Mouse (Mus musculus) right cerebral cortex, postnatal 4 days (tissue): ENCODE data around the gene Zfp13.
"Not testable (repeated sequence)": the region's sequence is repeated elsewhere in the genome, so short reads cannot be mapped to it uniquely, and the experiment has no call there.

Experiments
- DNase-seq: peaks from one replicate; pipeline ENCODE4 v3.0.0-alpha.2; 2022

The Zfp13 gene

GRCm38 (mm10) chr17:23598582-23599552 lies at the start of gene Zfp13:
TSS of gene Zfp13 (minus strand) at chr17:23599487.
- DNase-seq, result peak; percentile 63

GRCm38 (mm10) chr17:23645894-23646293 lies 46.6 kb upstream of the Zfp13 start:
- DNase-seq, result no peak

- no peak for DNase-seq
Measured at GRCm38 (mm10) chr17:23644613-23645495, 45.6 kb upstream of the Zfp13 start, which contains the start of gene Mmp25. TSS of gene Mmp25 (minus strand) at chr17:23645277.

GRCm38 (mm10) chr17:23631241-23631640 lies 32.0 kb upstream of the Zfp13 start:
- DNase-seq, result no peak

- peak; percentile 81 for DNase-seq
Measured at GRCm38 (mm10) chr17:23630195-23631020, 31.1 kb upstream of the Zfp13 start.

GRCm38 (mm10) chr17:23627813-23628212 lies 28.5 kb upstream of the Zfp13 start:
- no peak for DNase-seq

- DNase-seq, result no peak
Measured at GRCm38 (mm10) chr17:23620351-23620750, 21.1 kb upstream of the Zfp13 start.

GRCm38 (mm10) chr17:23617087-23617486 lies 17.8 kb upstream of the Zfp13 start:
- no peak for DNase-seq

- peak; percentile 51 for DNase-seq
Measured at GRCm38 (mm10) chr17:23610361-23610800, 11.1 kb upstream of the Zfp13 start.

GRCm38 (mm10) chr17:23609612-23610011 lies 10.3 kb upstream of the Zfp13 start:
- no peak for DNase-seq

GRCm38 (mm10) chr17:23605220-23605619 lies 5.9 kb upstream of the Zfp13 start:
- no peak for DNase-seq

GRCm38 (mm10) chr17:23604394-23604793 lies 5.1 kb upstream of the Zfp13 start:
- DNase-seq, result no peak

GRCm38 (mm10) chr17:23603542-23603941 lies 4.3 kb upstream of the Zfp13 start:
- no peak for DNase-seq

GRCm38 (mm10) chr17:23603077-23603476 lies 3.8 kb upstream of the Zfp13 start:
- DNase-seq, result peak; percentile 13

- DNase-seq, result no peak
Measured at GRCm38 (mm10) chr17:23601836-23602585, 2.7 kb upstream of the Zfp13 start.

GRCm38 (mm10) chr17:23600641-23601622 lies 1.6 kb upstream of the Zfp13 start, which contains the start of gene Zscan10:
TSS of gene Zscan10 (plus strand) at chr17:23600856.
- no peak for DNase-seq

- no peak for DNase-seq
Measured at GRCm38 (mm10) chr17:23599605-23600063, 347 bp upstream of the Zfp13 start.

- DNase-seq, result not testable (repeated sequence)
Measured at GRCm38 (mm10) chr17:23595139-23595538, 4.1 kb downstream of the Zfp13 start.

- no peak for DNase-seq
Measured at GRCm38 (mm10) chr17:23592926-23593300, 6.4 kb downstream of the Zfp13 start.
